Mouse (Mus musculus) forebrain, embryonic 11.5 days (tissue): ENCODE data around the gene Gm21921. TPM values are rescaled to one million over a fixed set of nuclear protein-coding genes. Genes with fewer than 3 reads are reported as not detected.
"Not testable (repeated sequence)": the region's sequence is repeated elsewhere in the genome, so short reads cannot be mapped to it uniquely, and the experiment has no call there.

Source experiments
- ATAC-seq: fragments of 200-750 bp; cut with Nextera tagmentation; replicated peaks from 2 replicates; pipeline ENCODE4 v1.8.0; 2017; ENCODE audit warnings: moderate TSS enrichment; ENCODE audit not compliant: low FRiP score
- DNase-seq: peaks from one replicate; pipeline ENCODE4 v3.0.0-alpha.2; 2017; ENCODE audit warnings: low spot score
- H3K27ac ChIP-seq: fragments of 300-500 bp; sonication (generic); 2 replicates; pipeline ENCODE4 v1.5.1; 2014; ENCODE audit warnings: low read depth, low read length
- H3K27me3 ChIP-seq: fragments of 300-500 bp; sonication (generic); 2 replicates; pipeline ENCODE4 v1.6.1; 2014; ENCODE audit warnings: mild to moderate bottlenecking, low read length, mixed read lengths; ENCODE audit not compliant: control insufficient read depth, insufficient read depth
- H3K36me3 ChIP-seq: fragments of 300-500 bp; sonication (generic); 2 replicates; pipeline ENCODE4 v1.6.1; 2014; ENCODE audit warnings: mild to moderate bottlenecking, low read length, moderate library complexity, mixed read lengths; ENCODE audit not compliant: control insufficient read depth, insufficient read depth
- H3K4me1 ChIP-seq: fragments of 300-500 bp; sonication (generic); replicated peaks from 2 replicates; pipeline ENCODE4 v1.6.1; 2014; ENCODE audit warnings: low read length, mixed read lengths; ENCODE audit not compliant: control insufficient read depth, insufficient read depth
- H3K4me2 ChIP-seq: fragments of 300-500 bp; sonication (generic); 2 replicates; pipeline ENCODE4 v1.6.1; 2014; ENCODE audit warnings: low read depth, mild to moderate bottlenecking, low read length, moderate library complexity, mixed read lengths; ENCODE audit not compliant: severe bottlenecking
- H3K4me3 ChIP-seq: fragments of 300-500 bp; sonication (generic); 2 replicates; pipeline ENCODE4 v1.5.1; 2014; ENCODE audit warnings: low read depth, low read length
- H3K9ac ChIP-seq: fragments of 300-500 bp; sonication (generic); 2 replicates; pipeline ENCODE4 v1.6.1; 2014; ENCODE audit warnings: low read length
- H3K9me3 ChIP-seq: fragments of 300-500 bp; sonication (generic); 2 replicates; pipeline ENCODE4 v1.6.1; 2016; ENCODE audit warnings: low read length, mixed read lengths; ENCODE audit not compliant: control insufficient read depth
- WGBS: fragments of 180-500 bp; shearing (Covaris S2); extraction: QIAGEN DNeasy Blood & Tissue Kit; methylation state at CpG from one replicate; pipeline ENCODE4 v1.1.7; 2014; 5-methylcytosine and 5-hydroxymethylcytosine counted together
- polyA plus RNA-seq: library from polyadenylated mRNA; unstranded; fragments of >200 nt; fragmentation: Nextera tagmentation; extraction: Ambion mirVana; gene quantifications from 2 replicates; pipeline ENCODE4 v1.2.1, GENCODE M21; 2014

Gene Gm21921
- not detected in 2 replicates for polyA plus RNA-seq

DNA sequence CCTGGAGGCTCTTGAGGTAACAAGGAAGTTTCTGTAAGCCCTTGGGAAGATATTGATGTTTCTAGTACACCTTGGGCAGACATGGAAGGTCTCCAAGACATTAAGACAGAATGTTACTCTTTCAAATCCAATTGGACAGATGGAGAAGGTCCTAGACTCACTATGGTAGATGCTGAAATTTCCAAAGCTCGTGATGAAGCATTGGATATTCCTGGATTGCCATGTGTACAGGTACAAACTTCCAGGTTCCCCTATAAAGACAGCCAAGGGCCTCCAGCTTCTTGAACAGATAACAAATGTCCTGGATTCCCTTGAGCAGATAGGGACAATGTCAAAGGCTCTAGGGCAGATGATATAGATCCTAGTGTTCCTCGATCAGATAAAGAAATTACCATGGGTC lies at the start of gene Gm21921:
TSS of gene Gm21921 (minus strand) at position 101 of the 400 bp plus-strand sequence.
- not testable (repeated sequence) for H3K9me3 ChIP-seq, DNase-seq, H3K4me2 ChIP-seq, H3K4me1 ChIP-seq, H3K4me3 ChIP-seq, H3K27ac ChIP-seq, H3K9ac ChIP-seq, H3K27me3 ChIP-seq, ATAC-seq, H3K36me3 ChIP-seq
- WGBS: no CpG with 5 or more reads among the region's 2 CpGs
